Mouse (Mus musculus) heart, adult 9 months (tissue): Measurements from ENCODE around the gene Egflam.
A peak's percentile ranks its signal among the peaks of the same experiment; 100 is the strongest.

Experiments used
- DNase-seq, 2 experiments: peaks; one replicate each; pipeline ENCODE4 v3.0.0; 2022; ENCODE audit warnings: low spot score in 2 of 2

The Egflam gene

GRCm38 (mm10) chr15:7292854-7293253, 105.3 kb downstream of the Egflam start:
- DNase-seq = no peak

DNA sequence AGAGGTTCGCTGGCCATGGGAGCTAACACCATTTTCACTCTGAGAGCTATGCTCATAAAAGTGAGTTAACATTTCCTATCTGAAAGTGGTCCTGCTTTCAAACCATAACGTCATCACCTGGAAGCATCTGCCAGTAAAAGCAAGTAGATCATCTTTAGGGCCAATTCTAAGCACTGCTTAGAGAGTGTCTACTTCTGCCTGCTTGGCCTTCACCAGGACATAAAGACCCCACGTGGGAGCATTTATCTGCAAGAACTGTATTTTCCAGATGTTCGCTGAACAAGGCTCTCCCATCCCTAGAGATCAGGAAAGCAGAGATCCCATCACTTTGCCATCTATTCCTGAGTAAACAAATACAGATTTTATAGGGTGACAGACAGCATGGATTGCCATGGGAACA, 108.2 kb downstream of the Egflam start:
- DNase-seq = peak in 1 of 2 experiments; percentile 6

DNA sequence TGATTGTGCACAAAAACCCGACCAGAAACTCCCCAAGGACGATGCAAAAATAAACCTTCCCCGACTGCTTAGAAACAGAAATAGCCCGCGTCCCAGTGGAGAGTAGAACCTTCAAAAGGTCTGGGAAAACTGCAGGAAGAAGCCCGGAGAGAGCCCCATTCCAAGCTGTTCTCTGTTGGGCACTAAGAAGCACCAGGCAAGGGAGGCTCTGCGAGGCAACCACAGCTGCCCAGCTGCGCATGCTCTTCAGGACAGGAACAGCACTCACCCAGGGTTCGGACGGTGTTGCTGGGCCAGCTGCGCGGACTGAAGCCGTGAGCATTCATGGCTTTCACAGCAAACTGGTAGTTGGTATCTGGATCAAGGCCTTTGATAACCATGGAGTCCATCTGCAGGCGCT, 108.7 kb downstream of the Egflam start:
- DNase-seq = peak; percentile 22 to 31

GRCm38 (mm10) chr15:7288841-7289424, 109.3 kb downstream of the Egflam start:
- DNase-seq = peak; percentile 19 to 25

GRCm38 (mm10) chr15:7287911-7288310, 110.3 kb downstream of the Egflam start:
- DNase-seq = no peak

DNA sequence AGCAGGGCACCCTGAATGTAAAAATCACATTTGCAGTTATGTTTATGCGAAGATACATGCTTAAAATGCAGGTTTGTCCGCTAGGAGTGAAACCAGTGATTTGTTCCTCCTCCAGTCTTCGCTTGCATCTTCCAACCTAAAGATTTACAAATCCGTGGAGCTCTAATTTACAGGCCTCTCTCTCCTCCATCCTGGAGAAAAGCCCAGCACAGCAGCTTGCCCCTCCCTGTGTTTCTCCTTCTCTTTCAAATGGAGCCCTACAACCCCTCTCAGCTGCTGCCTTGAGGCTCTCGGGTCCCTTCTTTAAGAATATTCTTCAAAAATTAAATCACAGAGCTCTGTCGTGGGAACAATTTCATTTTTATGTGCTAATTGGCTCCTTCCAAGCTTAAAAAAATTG, 116.6 kb downstream of the Egflam start:
- DNase-seq = no peak

GRCm38 (mm10) chr15:7263822-7264221, 134.4 kb downstream of the Egflam start:
- DNase-seq = peak; percentile 70

DNA sequence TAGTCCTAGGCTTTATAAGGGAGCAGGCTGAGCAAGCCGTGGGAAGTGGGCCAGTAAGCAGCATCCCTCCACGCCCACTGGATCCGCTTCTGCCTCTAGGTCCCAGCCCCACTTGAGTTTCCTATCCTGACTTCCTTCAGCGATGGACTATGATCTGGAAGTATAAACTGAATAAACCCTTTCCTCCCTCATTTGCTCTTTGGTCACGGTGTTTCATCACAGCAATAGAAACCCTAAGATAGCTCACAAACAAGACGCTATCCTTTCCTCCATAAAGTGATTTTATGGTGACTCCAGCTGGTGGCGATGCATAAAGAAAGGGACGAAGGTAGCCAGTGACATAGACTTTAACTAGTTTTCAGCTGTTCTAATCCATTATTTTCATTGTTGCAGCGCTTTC, 134.9 kb downstream of the Egflam start:
- no peak for DNase-seq

DNA sequence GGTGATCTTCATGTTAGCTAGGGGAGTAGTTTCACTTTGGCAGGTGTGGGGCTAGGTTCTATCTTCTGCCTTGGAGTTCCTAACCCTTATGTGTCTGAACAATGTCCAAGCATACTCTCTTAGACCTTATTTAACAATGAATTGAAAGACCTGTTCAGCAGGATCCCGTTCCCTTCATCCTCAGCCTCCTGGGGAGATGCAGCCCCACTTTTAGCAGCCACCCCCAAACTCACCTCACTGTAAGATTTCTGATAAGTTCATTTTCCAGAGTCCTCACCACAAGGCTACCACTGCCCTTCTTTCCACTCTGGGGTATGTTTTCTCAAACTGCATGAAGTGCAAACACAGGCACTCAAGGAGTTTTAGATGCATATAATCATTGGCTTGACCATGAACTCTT, 136.8 kb downstream of the Egflam start:
- no peak for DNase-seq

GRCm38 (mm10) chr15:7256577-7256976, 141.6 kb downstream of the Egflam start:
- DNase-seq = no peak

DNA sequence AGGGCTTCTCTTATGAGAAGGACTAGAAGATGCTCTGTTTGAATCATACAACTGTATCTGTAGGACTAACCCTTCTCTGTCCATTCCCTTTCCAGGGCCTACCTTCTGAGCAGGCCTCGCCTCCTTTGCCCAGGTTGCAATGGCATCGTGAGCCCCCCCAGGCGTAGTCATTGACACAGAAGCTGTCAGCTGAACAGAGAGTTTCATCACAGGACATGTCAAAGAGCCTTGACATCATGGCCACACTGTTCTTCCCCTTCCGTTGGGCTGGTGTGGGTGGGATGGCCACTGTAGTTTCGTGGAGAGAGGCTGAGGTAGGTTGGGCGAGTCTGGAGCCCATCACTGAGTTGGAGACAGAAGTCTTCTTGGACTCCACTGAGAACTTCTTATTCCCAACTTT, 144.9 kb downstream of the Egflam start:
- DNase-seq = no peak

- DNase-seq = no peak
Observed at GRCm38 (mm10) chr15:7252106-7252636, 146.0 kb downstream of the Egflam start.

GRCm38 (mm10) chr15:7251042-7251441, 147.2 kb downstream of the Egflam start:
- no peak for DNase-seq

DNA sequence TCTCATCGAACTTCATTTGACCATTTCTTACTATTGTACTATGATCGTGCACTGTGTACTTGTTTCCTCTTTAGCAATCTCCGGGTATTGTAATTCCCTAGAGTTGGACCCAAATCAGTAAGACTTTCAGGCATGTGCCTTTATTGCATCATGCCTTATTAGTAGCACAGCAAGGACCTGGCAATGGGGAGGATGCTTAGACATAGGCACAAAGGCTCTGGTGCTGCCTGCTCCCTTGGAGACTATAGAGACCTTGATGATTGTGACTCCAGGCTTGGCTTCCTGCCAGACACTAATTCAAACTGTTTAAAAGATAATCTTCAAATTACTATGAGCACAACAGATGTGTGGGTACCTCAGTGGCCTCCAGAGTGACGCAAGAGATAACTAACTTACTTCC, 149.0 kb downstream of the Egflam start:
- DNase-seq = no peak

- DNase-seq = no peak
Observed at GRCm38 (mm10) chr15:7247321-7247720, 150.9 kb downstream of the Egflam start.

- DNase-seq = no peak
Observed at GRCm38 (mm10) chr15:7242161-7242850, 155.9 kb downstream of the Egflam start.

DNA sequence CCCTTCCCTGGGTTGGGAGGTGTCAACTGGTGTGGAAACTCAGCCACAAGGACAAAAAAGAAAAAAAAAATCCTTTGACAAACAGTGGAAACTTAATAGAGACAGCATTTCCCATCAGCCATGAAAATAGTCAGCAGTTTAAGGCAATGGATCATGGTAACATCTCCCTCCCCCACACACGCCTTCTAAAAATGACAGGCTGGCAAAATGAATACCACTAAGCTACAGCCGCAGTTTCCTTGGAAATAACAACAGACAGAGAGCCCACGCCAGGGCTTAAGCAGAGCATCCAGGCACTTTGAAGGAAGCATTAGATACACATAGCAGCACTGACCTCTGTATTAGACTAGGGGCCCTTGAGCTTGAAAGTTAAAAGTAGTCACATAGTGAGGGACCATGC, 157.2 kb downstream of the Egflam start:
- no peak for DNase-seq

DNA sequence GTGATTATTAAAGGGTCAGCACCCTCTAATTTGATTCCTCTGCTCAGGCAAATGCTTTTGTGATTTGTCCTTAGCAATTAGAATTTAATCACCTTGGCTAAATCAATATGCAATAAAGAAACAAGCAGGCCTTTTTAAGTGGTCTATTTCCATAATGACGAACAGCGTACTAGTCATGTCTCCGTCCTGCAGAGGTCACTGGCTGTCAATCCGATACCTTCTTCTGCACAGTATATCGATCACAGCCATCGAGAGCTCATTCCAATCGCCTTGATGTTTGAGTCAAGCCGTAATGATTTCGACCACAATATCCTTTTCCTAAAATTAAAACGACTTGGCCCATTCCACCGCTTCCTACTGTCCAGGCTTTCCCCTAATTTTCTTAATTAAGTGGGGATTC, 158.3 kb downstream of the Egflam start:
- DNase-seq = no peak

- peak in 1 of 2 experiments; percentile 6 for DNase-seq
Observed at GRCm38 (mm10) chr15:7233393-7234090, 164.7 kb downstream of the Egflam start.

DNA sequence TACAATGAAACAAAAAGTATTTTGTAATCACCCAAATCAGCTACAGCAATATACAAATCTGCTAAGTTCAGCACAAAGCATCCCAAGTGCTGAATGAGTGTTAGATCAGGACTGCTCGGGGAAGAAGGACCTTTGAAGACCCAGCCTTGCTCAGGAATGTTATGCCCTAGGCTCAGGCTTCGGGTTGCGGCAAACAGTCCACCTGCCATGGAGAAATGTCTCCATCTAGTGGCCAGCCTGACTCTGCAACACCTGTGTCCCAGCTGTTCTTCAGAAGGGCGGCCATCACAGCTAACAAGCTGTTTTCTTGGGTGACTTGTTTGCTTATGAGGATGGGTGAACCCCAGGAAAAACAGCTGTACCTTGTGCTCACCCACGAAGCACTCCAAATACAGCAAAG, 172.0 kb downstream of the Egflam start:
- DNase-seq = peak; percentile 67 to 78

DNA sequence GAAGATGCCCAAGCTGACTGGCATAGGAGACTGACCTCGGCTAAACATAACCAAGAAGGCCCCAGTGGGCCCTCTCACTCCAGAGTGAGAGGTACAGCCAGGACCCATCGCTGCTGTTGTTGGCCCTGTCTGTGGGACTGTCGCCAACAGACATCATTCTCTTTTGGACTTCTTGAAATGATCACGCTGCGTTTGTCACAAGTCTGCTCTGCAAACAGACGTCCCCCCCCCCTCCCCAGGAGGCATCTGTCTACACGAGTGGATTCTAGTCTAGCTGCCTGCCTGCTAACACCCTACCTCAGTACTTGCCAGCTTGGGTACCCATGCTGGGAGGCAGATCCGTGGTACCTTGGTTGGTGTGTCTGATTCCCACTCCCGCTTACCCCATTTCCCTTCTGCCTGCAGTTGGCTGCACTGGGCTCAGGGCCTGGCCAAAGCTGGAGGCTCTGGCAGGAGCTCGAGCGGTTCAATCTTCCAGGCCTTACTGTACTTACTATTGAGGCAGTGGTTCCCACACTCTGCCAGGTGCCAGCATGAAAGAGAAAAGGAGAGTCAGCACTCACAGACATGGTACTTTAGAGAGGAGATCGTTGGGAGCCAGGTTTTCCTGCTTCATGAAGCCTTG, 173.9 kb downstream of the Egflam start:
- DNase-seq = peak in 1 of 2 experiments; percentile 33

GRCm38 (mm10) chr15:7222809-7223208, 175.4 kb downstream of the Egflam start:
- peak; percentile 53 to 68 for DNase-seq
